Mouse (Mus musculus): ENCODE measurements around the gene Cxxc4. TPM values are rescaled to one million over a fixed set of nuclear protein-coding genes. Genes with fewer than 3 reads are reported as not detected.
A peak's percentile ranks its signal among the peaks of the same experiment; 100 is the strongest.
"Not testable (repeated sequence)": the region's sequence is repeated elsewhere in the genome, so short reads cannot be mapped to it uniquely, and the experiment has no call there.

The Cxxc4 gene
- 2.2 and 3.7 TPM in 2 replicates for polyA plus RNA-seq (2011; ENCODE audit: insufficient read length, low read depth, missing spikeins)

GRCm38 (mm10) chr3:134236414-134237112, at the start of gene Cxxc4:
Gene Cxxc4, plus strand, starts transcription at chr3:134236484.
- Histone ChIP-seq H3K27ac (ENCODE audit: insufficient read depth, low read length) (no peak within 1 kb of the TSS), H3K4me1 (ENCODE audit: control insufficient read depth, insufficient read depth, low read length) (no peaks in the 10 kb centered on the region; the same call in 1 of the 2 replicates), H3K4me3 (ENCODE audit: insufficient read depth, low read length) (peak within 1 kb of the TSS; percentile 55)
- no peak for TF ChIP-seq CTCF (IDR thresholded peaks at IDR 0.05; ENCODE audit: borderline replicate concordance, insufficient read depth, low read length)
- no peak for TF ChIP-seq POLR2A (IDR thresholded peaks at IDR 0.05; ENCODE audit: low read depth, low read length)

DNA sequence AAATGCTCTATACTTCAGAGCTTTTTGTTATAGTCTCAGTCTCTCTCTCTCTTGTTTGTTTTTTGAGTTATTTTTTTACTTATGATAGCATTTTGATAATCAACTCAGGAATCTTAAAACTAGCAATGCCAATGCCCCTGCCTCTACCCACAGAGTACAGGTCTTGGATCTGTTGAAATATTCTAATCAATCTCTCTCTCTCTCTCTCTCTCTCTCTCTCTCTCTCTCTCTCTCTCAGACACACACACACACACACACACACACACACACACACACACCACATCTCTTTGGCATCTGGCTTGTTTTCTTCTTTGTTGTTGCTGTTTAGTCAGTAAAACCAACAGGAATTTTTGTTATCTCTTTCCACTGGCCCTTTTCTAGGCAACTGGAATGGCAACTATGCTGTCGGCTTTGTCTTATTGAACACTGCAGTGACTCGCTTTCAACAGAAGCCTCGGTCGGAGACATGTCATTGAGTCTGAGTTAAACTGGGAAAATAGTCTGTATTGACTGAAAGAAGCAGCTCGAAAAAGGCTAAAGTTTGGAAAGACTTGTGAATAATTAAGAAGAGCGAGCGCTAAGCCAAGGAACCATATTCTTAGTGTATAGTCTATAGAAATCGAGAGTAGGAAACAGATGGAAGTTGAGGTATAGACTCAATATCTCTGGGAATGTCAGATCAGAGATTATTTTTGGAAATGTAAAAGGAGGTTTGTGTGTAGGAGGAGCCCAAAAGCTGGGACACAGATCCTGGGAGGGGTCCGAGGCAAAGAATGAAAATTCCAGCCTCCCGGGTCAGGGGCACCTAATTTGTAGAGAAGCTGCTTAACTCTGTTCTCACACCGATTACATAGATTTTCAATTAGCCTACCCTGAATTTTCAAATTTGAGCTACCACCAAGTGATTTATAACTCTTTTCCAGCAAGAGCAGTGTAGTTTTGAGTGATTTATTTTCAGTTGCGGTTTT, 47.0 kb upstream of the Cxxc4 start:
- TF ChIP-seq POLR2A (IDR thresholded peaks at IDR 0.05; ENCODE audit: low read depth, low read length) (no peak), CTCF (IDR thresholded peaks at IDR 0.05; ENCODE audit: borderline replicate concordance, insufficient read depth, low read length) (no peak)
- Histone ChIP-seq H3K4me1 (ENCODE audit: control insufficient read depth, insufficient read depth, low read length) (0 out of 2 replicates have a peak, but pooled peaks cover 2% of the 10 kb centered on the region), H3K4me3 (ENCODE audit: insufficient read depth, low read length) (no peak overlapping the region), H3K27ac (ENCODE audit: insufficient read depth, low read length) (no peak overlapping the region)

GRCm38 (mm10) chr3:134190046-134190445, 46.2 kb upstream of the Cxxc4 start:
- no peak for TF ChIP-seq POLR2A (IDR thresholded peaks at IDR 0.05; ENCODE audit: low read depth, low read length)
- TF ChIP-seq CTCF (IDR thresholded peaks at IDR 0.05; ENCODE audit: borderline replicate concordance, insufficient read depth, low read length), result no peak
- Histone ChIP-seq H3K4me3 (ENCODE audit: insufficient read depth, low read length) (0 out of 2 replicates have a peak overlapping the region, but pooled peaks have one; percentile 0), H3K4me1 (ENCODE audit: control insufficient read depth, insufficient read depth, low read length) (no peaks in the 10 kb centered on the region), H3K27ac (ENCODE audit: insufficient read depth, low read length) (no peak overlapping the region)

DNA sequence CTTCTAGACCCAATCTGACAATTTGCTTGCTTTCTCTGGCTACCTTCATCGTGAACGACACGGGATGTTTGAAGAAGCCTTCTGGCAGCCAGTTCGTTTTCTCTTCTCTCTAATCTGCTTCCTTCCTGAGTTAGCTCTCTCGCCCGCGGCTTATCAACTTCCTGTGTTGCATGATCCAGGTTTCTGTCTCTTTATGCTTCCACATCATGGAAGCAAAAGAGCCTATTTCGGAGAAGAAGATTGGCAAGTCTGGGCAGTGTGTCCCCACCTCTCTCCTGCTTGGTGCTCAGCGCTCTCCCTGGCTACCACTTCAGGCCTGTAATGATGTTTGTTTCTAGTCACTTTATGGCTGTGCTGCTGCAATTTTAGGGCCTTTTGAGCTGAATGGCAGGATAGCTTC, 36.4 kb upstream of the Cxxc4 start:
- Histone ChIP-seq H3K27ac (ENCODE audit: insufficient read depth, low read length) (no peak overlapping the region), H3K4me1 (ENCODE audit: control insufficient read depth, insufficient read depth, low read length) (peaks cover 3% of the 10 kb centered on the region; the same call in 1 of the 2 replicates), H3K4me3 (ENCODE audit: insufficient read depth, low read length) (no peak overlapping the region)
- TF ChIP-seq POLR2A (IDR thresholded peaks at IDR 0.05; ENCODE audit: low read depth, low read length) (no peak), CTCF (IDR thresholded peaks at IDR 0.05; ENCODE audit: borderline replicate concordance, insufficient read depth, low read length) (no peak)

DNA sequence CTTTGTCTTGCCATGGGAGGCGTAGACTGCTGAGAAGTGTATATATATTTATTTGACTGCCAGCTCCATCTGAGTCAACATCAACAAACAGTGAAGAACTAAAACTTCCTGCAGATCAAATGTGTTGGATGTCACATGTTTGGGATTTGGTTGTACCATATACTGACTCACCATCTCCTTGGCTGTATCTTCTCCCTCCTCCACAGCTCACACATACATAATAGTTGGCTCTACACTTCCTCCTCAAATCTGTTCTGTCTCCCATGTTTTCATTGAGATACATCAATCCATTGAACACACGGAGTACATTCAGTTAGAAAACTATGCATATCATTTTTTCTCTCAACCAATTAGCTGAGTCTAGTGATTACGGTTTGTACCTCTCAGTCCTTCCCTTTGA, 29.7 kb upstream of the Cxxc4 start:
- TF ChIP-seq CTCF (IDR thresholded peaks at IDR 0.05; ENCODE audit: borderline replicate concordance, insufficient read depth, low read length), result no peak
- no peak for TF ChIP-seq POLR2A (IDR thresholded peaks at IDR 0.05; ENCODE audit: low read depth, low read length)
- no peak overlapping the region for H3K27ac ChIP-seq (ENCODE audit: insufficient read depth, low read length)
- no peak overlapping the region for H3K4me3 ChIP-seq (ENCODE audit: insufficient read depth, low read length)
- no peaks in the 10 kb centered on the region for H3K4me1 ChIP-seq (ENCODE audit: control insufficient read depth, insufficient read depth, low read length)

DNA sequence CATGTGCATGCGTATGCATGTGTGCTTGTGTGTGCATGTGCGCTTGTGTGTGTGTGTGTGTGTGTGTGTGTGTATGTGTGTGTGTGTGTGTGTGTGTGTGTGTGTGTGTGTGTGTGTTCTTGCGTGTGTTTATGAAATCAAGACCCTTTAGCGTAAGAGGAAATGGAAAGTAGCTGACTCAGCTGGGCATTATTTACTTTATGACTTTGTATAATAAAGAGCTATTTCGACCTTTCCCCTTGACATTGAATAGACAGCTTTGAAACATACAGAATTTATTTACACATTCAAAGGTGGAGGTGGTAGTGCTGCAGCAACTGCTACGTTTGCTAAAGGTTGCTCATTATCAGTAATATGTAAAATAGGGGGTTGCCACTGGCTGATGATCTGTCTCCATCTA, 25.3 kb upstream of the Cxxc4 start:
- Histone ChIP-seq H3K27ac (ENCODE audit: insufficient read depth, low read length) (no peak overlapping the region), H3K4me1 (ENCODE audit: control insufficient read depth, insufficient read depth, low read length) (no peaks in the 10 kb centered on the region), H3K4me3 (ENCODE audit: insufficient read depth, low read length) (no peak overlapping the region)
- TF ChIP-seq POLR2A (IDR thresholded peaks at IDR 0.05; ENCODE audit: low read depth, low read length) (no peak), CTCF (IDR thresholded peaks at IDR 0.05; ENCODE audit: borderline replicate concordance, insufficient read depth, low read length) (no peak)

DNA sequence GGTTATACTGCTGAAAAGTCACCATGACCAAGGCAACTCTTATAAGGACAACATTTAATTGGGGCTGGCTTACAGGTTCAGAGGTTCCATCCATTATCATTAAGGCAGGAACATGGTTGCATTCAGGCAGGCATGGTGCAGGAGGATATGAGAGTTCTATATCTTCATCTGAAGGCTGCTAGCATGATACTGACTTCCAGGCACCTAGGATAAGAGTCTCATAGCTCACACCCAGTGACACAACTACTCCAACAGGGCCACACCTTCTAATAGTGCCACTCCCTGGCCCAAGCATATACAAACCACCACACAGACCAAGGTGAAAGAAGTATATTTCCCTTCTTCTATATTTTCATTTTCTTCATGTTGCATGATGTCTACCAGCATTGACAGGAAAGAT, 16.4 kb upstream of the Cxxc4 start:
- not testable (repeated sequence) for H3K4me3 ChIP-seq (ENCODE audit: insufficient read depth, low read length); H3K4me1 ChIP-seq (ENCODE audit: control insufficient read depth, insufficient read depth, low read length); H3K27ac ChIP-seq (ENCODE audit: insufficient read depth, low read length)

DNA sequence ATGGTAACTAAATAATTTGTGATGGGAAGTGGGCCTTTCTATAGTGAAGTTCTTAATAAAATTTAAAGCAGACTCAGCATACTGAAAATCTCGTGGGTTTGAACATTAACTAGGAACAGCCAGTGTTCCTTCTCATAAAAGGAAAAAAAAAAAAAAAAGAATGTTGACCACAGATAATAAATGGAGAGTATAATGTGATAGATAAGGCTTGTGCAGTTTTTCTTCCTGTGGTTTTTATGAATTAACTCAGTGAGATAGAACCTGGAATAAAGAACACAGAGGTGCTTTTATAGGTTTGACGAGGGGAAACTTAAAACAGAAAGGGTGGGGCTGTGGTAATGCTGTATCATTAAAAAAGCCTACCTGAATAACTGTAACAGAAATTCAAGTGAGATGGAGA, 15.3 kb upstream of the Cxxc4 start:
- no peak for TF ChIP-seq CTCF (IDR thresholded peaks at IDR 0.05; ENCODE audit: borderline replicate concordance, insufficient read depth, low read length)
- no peak for TF ChIP-seq POLR2A (IDR thresholded peaks at IDR 0.05; ENCODE audit: low read depth, low read length)
- no peaks in the 10 kb centered on the region for H3K4me1 ChIP-seq (ENCODE audit: control insufficient read depth, insufficient read depth, low read length)
- H3K4me3 ChIP-seq (ENCODE audit: insufficient read depth, low read length), result no peak overlapping the region
- H3K27ac ChIP-seq (ENCODE audit: insufficient read depth, low read length), result no peak overlapping the region

- TF ChIP-seq CTCF (IDR thresholded peaks at IDR 0.05; ENCODE audit: borderline replicate concordance, insufficient read depth, low read length), result no peak
- TF ChIP-seq POLR2A (IDR thresholded peaks at IDR 0.05; ENCODE audit: low read depth, low read length), result no peak
Measured at GRCm38 (mm10) chr3:134222593-134222992, 13.7 kb upstream of the Cxxc4 start.

DNA sequence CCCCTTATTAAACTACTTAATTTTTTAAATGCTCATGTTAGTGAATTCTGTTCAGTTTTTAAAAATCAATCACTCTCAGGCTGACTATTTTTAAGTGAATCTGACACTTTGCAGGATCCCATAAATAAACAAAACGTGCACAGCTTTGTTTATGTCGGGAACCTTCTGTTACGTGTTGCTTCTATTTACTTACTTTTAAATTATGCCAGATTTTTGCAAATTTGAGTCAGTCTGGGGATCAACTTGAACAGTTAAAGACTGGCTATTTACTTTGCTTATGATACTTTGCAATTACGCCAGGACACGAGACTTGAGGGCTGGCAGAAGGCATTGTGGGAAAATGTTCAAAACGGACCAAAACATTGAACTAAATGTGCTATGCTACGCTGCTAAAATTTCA, 12.3 kb upstream of the Cxxc4 start:
- no peak overlapping the region for H3K27ac ChIP-seq (ENCODE audit: insufficient read depth, low read length)
- H3K4me3 ChIP-seq (ENCODE audit: insufficient read depth, low read length), result no peak overlapping the region
- no peak for TF ChIP-seq POLR2A (IDR thresholded peaks at IDR 0.05; ENCODE audit: low read depth, low read length)
- TF ChIP-seq CTCF (IDR thresholded peaks at IDR 0.05; ENCODE audit: borderline replicate concordance, insufficient read depth, low read length), result no peak
- H3K4me1 ChIP-seq (ENCODE audit: control insufficient read depth, insufficient read depth, low read length), result no peaks in the 10 kb centered on the region

More at GRCm38 (mm10) chr3:134222593-134222992, 13.7 kb upstream of the Cxxc4 start:
- no peaks in the 10 kb centered on the region for H3K4me1 ChIP-seq (ENCODE audit: control insufficient read depth, insufficient read depth, low read length)
- H3K4me3 ChIP-seq (ENCODE audit: insufficient read depth, low read length), result no peak overlapping the region
- no peak overlapping the region for H3K27ac ChIP-seq (ENCODE audit: insufficient read depth, low read length)

All from embryonic fibroblast, embryonic 13.5 days (primary cell).